In the genomic region with DNA sequence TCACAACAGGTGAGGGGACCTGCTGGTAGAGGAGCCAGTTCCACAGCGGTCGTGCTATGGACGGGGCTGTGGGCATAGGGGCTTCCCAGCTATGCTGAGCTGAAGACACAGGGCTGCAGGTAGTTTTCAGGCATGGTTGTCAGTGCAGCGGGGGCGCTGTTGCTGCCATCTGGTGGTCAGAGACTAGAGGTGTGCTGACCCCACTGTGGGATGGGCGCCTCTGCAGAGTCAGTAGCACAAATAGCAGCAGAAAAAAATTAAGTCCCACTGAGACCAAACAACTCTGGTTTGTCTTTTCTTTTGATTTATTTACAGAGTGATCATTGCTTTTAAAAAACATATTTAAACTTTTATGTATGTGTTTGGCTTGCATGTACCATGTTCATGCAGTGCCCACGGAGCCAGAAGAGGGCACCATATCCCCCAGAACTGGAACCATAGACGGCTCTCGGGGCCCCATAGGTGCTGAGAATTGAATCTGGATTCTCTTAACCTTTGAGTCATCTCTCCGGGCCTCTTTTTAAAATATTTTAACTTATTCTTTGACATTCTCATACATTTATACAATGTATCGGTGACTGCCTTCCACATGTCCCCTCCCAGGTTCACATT, we compare ENCODE assay signal across 8 mouse cellular contexts. TPM values are rescaled to one million over a fixed set of nuclear protein-coding genes. Genes with fewer than 3 reads are reported as not detected.
DNase-seq lines count a peak whose midpoint lies in the region; ATAC-seq and TF ChIP-seq lines count a peak whose summit lies in the region.

No protein-coding gene starts in this region.

- no peaks in the 10 kb centered on the region for H3K9me3 ChIP-seq in MEL (replicated peaks; ENCODE audit: insufficient read depth, low read length)
- no peaks in the 10 kb centered on the region for H3K9me3 ChIP-seq in forebrain, embryonic 14.5 days (replicated peaks; ENCODE audit: control insufficient read depth, low read length)
- no peaks in the 10 kb centered on the region for H3K9me3 ChIP-seq in lung, embryonic 14.5 days (ENCODE audit: low read depth, low read length)

- DNase-seq in MEL (ENCODE audit: low read depth, low spot score), result peak; percentile 87
- DNase-seq in forebrain, embryonic 14.5 days (ENCODE audit: low spot score), result peak; percentile 85
- peak; percentile 54 to 68 for DNase-seq in layer of hippocampus, adult 2 months (ENCODE audit: low spot score in 2 of 2)
- DNase-seq in lung, embryonic 14.5 days, result peak; percentile 87
- peak; percentile 64 for DNase-seq in ovary, postnatal 14 days (ENCODE audit: low spot score)
- peak; percentile 77 for DNase-seq in thymus, postnatal 25 days

- TF ChIP-seq EP300 in MEL (IDR thresholded peaks at IDR 0.05; ENCODE audit: low read depth in 1 of 2, low read length in 2 of 2), result no peak

- no peak overlapping the region for H3K27ac ChIP-seq in MEL (ENCODE audit: control insufficient read depth, low read depth, low read length)
- no peak overlapping the region for H3K27ac ChIP-seq in forebrain, embryonic 14.5 days (ENCODE audit: low read depth, low read length)
- H3K27ac ChIP-seq in layer of hippocampus, adult 2 months, result no peak overlapping the region
- H3K27ac ChIP-seq in lung, embryonic 14.5 days (ENCODE audit: low read depth), result no peak overlapping the region

- peak; percentile 64 for TF ChIP-seq RAD21 in MEL (IDR thresholded peaks at IDR 0.05; ENCODE audit: low read depth, low read length)

- H3K36me3 ChIP-seq in MEL (ENCODE audit: control insufficient read depth in 1 of 2, insufficient read depth in 2 of 2, low read length in 2 of 2), result no peaks in the 10 kb centered on the region
- no peaks in the 10 kb centered on the region for H3K36me3 ChIP-seq in forebrain, embryonic 14.5 days (ENCODE audit: control insufficient read depth, insufficient read depth, low read length)
- peaks cover 22% of the 10 kb centered on the region; the same call in 1 of the 2 replicates for H3K36me3 ChIP-seq in lung, embryonic 14.5 days (ENCODE audit: insufficient read depth)

- WGBS in forebrain, embryonic 14.5 days, result 27% methylated on average over 11 of the region's 11 CpGs
- WGBS in lung, embryonic 14.5 days, result 31% methylated on average over 11 of the region's 11 CpGs

- TF ChIP-seq CTCF in MEL (IDR thresholded peaks at IDR 0.05 in 2 of 3, conservative IDR thresholded peaks at IDR 0.05 in 1 of 3; ENCODE audit: control insufficient read depth in 1 of 3, insufficient read depth in 1 of 3, low read depth in 2 of 3, low read length in 3 of 3, poor library complexity in 1 of 3, severe bottlenecking in 1 of 3), result peak; percentile 86 to 98 (median 88)
- peak; percentile 89 for TF ChIP-seq CTCF in layer of hippocampus, adult 2 months (conservative IDR thresholded peaks at IDR 0.05)
- TF ChIP-seq CTCF in lung, embryonic 14.5 days (IDR thresholded peaks at IDR 0.05; ENCODE audit: low read depth), result peak; percentile 91

- H3K79me2 ChIP-seq in MEL (ENCODE audit: control insufficient read depth, insufficient read depth, low read length, poor library complexity), result no peaks in the 10 kb centered on the region

- H3K9ac ChIP-seq in MEL (ENCODE audit: control insufficient read depth, low read depth, low read length, poor library complexity, severe bottlenecking), result peak overlapping the region; percentile 20; the same call in 1 of the 2 replicates
- 0 out of 2 replicates have a peak overlapping the region, but pooled peaks have one; percentile 13 for H3K9ac ChIP-seq in forebrain, embryonic 14.5 days (ENCODE audit: low read length)
- H3K9ac ChIP-seq in lung, embryonic 14.5 days, result no peak overlapping the region

- H3K4me3 ChIP-seq in MEL (ENCODE audit: control insufficient read depth in 1 of 2, insufficient read depth in 1 of 2, low read depth in 2 of 2, low read length in 2 of 2), result peak overlapping the region in 1 of 2 experiments; percentile 37; a peak in 2 of 4 replicates
- H3K4me3 ChIP-seq in forebrain, embryonic 14.5 days (ENCODE audit: low read depth, low read length), result no peak overlapping the region
- H3K4me3 ChIP-seq in layer of hippocampus, adult 2 months, result no peak overlapping the region
- no peak overlapping the region for H3K4me3 ChIP-seq in lung, embryonic 14.5 days (ENCODE audit: low read depth, low read length)

- peak overlapping the region; percentile 44 for H3K4me2 ChIP-seq in forebrain, embryonic 14.5 days (ENCODE audit: low read length)
- H3K4me2 ChIP-seq in lung, embryonic 14.5 days, result peak overlapping the region; percentile 30; the same call in 1 of the 2 replicates

- H3K4me1 ChIP-seq in MEL (ENCODE audit: control insufficient read depth in 1 of 2, insufficient read depth in 2 of 2, low read length in 2 of 2), result no peaks in the 10 kb centered on the region; a peak in 1 of 4 replicates
- 0 out of 2 replicates have a peak, but pooled peaks cover 2% of the 10 kb centered on the region for H3K4me1 ChIP-seq in forebrain, embryonic 14.5 days (ENCODE audit: control insufficient read depth, insufficient read depth, low read length)
- H3K4me1 ChIP-seq in lung, embryonic 14.5 days (ENCODE audit: insufficient read depth), result no peaks in the 10 kb centered on the region

- peak; percentile 52; the same call in 1 of the 2 replicates for ATAC-seq in cerebellum, adult (ENCODE audit: insufficient number of reproducible peaks, low FRiP score, low TSS enrichment)
- peak; percentile 86 for ATAC-seq in forebrain, embryonic 14.5 days
- peak; percentile 97 for ATAC-seq in hematopoietic stem cell, adult 5-6 weeks (replicated peaks in 1 of 2; ENCODE audit: insufficient read depth in 1 of 2, low FRiP score in 2 of 2, low TSS enrichment in 1 of 2, low read depth in 1 of 2, poor library complexity in 2 of 2, severe bottlenecking in 2 of 2)
- ATAC-seq in lung, embryonic 14.5 days (ENCODE audit: insufficient read depth), result peak; percentile 82

- peaks cover under 1 to 5% of the 10 kb centered on the region in 2 experiments; a peak in 2 of 4 replicates for H3K27me3 ChIP-seq in MEL (ENCODE audit: control insufficient read depth in 1 of 2, insufficient read depth in 2 of 2, low read length in 2 of 2)
- no peaks in the 10 kb centered on the region for H3K27me3 ChIP-seq in forebrain, embryonic 14.5 days (replicated peaks; ENCODE audit: control insufficient read depth, insufficient read depth, low read length)
- H3K27me3 ChIP-seq in lung, embryonic 14.5 days (ENCODE audit: insufficient read depth, low read length), result no peaks in the 10 kb centered on the region

- no peak for TF ChIP-seq POLR2A in MEL (IDR thresholded peaks at IDR 0.05; ENCODE audit: control insufficient read depth in 1 of 2, insufficient read depth in 1 of 2, low read depth in 1 of 2, low read length in 2 of 2, poor library complexity in 1 of 2)

TF ChIP-seq in MEL, 35 proteins besides CTCF, POLR2A, EP300 and RAD21 (continues in another document):
- TF ChIP-seq MAZ (IDR thresholded peaks at IDR 0.05; ENCODE audit: low read depth, low read length), result peak; percentile 67; the same call in 1 of the 2 replicates
- no peak for TF ChIP-seq ZNF384 (IDR thresholded peaks at IDR 0.05; ENCODE audit: low read depth, low read length)
- TF ChIP-seq SIN3A (IDR thresholded peaks at IDR 0.05; ENCODE audit: low read length), result peak; percentile 41; the same call in 1 of the 2 replicates
- TF ChIP-seq TAL1 (IDR thresholded peaks at IDR 0.05; ENCODE audit: low read length), result no peak
- TF ChIP-seq MAX (IDR thresholded peaks at IDR 0.05; ENCODE audit: low read length), result peak; percentile 41; the same call in 1 of the 2 replicates
- no peak for TF ChIP-seq GATA1 (IDR thresholded peaks at IDR 0.05; ENCODE audit: low read depth, low read length)
- TF ChIP-seq JUND (IDR thresholded peaks at IDR 0.05; ENCODE audit: low read depth, low read length), result no peak
- TF ChIP-seq CHD2 (IDR thresholded peaks at IDR 0.05; ENCODE audit: low read length), result no peak
- TF ChIP-seq GABPA (IDR thresholded peaks at IDR 0.05; ENCODE audit: low read depth, low read length), result no peak
- no peak for TF ChIP-seq TBP (IDR thresholded peaks at IDR 0.05; ENCODE audit: low read depth, low read length)
- no peak for TF ChIP-seq CHD1 (IDR thresholded peaks at IDR 0.05; ENCODE audit: low read depth, low read length)

RNA-seq across cellular contexts. Expression of a gene that starts 8.3 kb away (rescaled TPM):
- total RNA-seq in MEL (2012; rRNA removed), result not detected in 2 replicates
- polyA plus RNA-seq in MEL (2012; ENCODE audit: insufficient read depth in 1 of 2, insufficient read length in 2 of 2, low read depth in 1 of 2, low replicate concordance in 2 of 2, missing spikeins in 1 of 2), result under 1 TPM in 1 of 2 experiments, not detected in 1; 0.04 TPM
- 2.5 and 3.8 TPM in 2 replicates for polyA plus RNA-seq in forebrain, embryonic 14.5 days (2014; fragmentation: Nextera tagmentation; extraction: Ambion mirVana)
- total RNA-seq in hematopoietic stem cell, adult 5-6 weeks (2017), result 7.7 and 7.9 TPM in 2 replicates
- total RNA-seq in layer of hippocampus, adult 2 months (2021), result 1 to 10 TPM; 4.9 to 6.7 TPM
- 9.1 and 9.3 TPM in 2 replicates for polyA plus RNA-seq in lung, embryonic 14.5 days (2014; fragmentation: Nextera tagmentation; extraction: Ambion mirVana)

RNA-seq across cellular contexts. Expression of a gene that starts 8.3 kb away (rescaled TPM):
- total RNA-seq in MEL (2012; rRNA removed), result 0.12 TPM in 1 of 2 replicates, not detected in the other
- polyA plus RNA-seq in MEL (2012; ENCODE audit: insufficient read depth in 1 of 2, insufficient read length in 2 of 2, low read depth in 1 of 2, low replicate concordance in 2 of 2, missing spikeins in 1 of 2), result under 1 TPM in 1 of 2 experiments, not detected in 1; 0.25 TPM
- 2.7 TPM in 2 replicates for polyA plus RNA-seq in forebrain, embryonic 14.5 days (2014; fragmentation: Nextera tagmentation; extraction: Ambion mirVana)
- 17.1 and 21.2 TPM in 2 replicates for total RNA-seq in hematopoietic stem cell, adult 5-6 weeks (2017)
- total RNA-seq in layer of hippocampus, adult 2 months (2021), result 1 to 10 TPM; 5.0 to 6.3 TPM
- polyA plus RNA-seq in lung, embryonic 14.5 days (2014; fragmentation: Nextera tagmentation; extraction: Ambion mirVana), result 7.6 and 9.5 TPM in 2 replicates

RNA-seq across cellular contexts. Expression of a gene that starts 29.3 kb away (rescaled TPM):
- 6.6 and 11.6 TPM in 2 replicates for total RNA-seq in MEL (2012; rRNA removed)
- polyA plus RNA-seq in MEL (2012; ENCODE audit: insufficient read depth in 1 of 2, insufficient read length in 2 of 2, low read depth in 1 of 2, low replicate concordance in 2 of 2, missing spikeins in 1 of 2), result 10 to 100 TPM in 1 of 2 experiments, not detected in 1; 10.7 TPM
- polyA plus RNA-seq in forebrain, embryonic 14.5 days (2014; fragmentation: Nextera tagmentation; extraction: Ambion mirVana), result 1.3 and 1.5 TPM in 2 replicates
- total RNA-seq in hematopoietic stem cell, adult 5-6 weeks (2017), result 105 and 116 TPM in 2 replicates
- 1 to 10 TPM; 3.1 to 4.1 TPM for total RNA-seq in layer of hippocampus, adult 2 months (2021)
- 12.5 and 12.7 TPM in 2 replicates for polyA plus RNA-seq in lung, embryonic 14.5 days (2014; fragmentation: Nextera tagmentation; extraction: Ambion mirVana)

RNA-seq across cellular contexts. Expression of a gene that starts 56.1 kb away (rescaled TPM):
- not detected in 2 replicates for total RNA-seq in MEL (2012; rRNA removed)
- polyA plus RNA-seq in MEL (2012; ENCODE audit: insufficient read depth in 1 of 2, insufficient read length in 2 of 2, low read depth in 1 of 2, low replicate concordance in 2 of 2, missing spikeins in 1 of 2), result not detected
- 0.09 and 0.15 TPM in 2 replicates for polyA plus RNA-seq in forebrain, embryonic 14.5 days (2014; fragmentation: Nextera tagmentation; extraction: Ambion mirVana)
- total RNA-seq in hematopoietic stem cell, adult 5-6 weeks (2017), result not detected in 2 replicates
- 1 to 10 TPM in 1 of 2 experiments, under 1 TPM in 1; 0.77 to 1.0 TPM for total RNA-seq in layer of hippocampus, adult 2 months (2021)
- polyA plus RNA-seq in lung, embryonic 14.5 days (2014; fragmentation: Nextera tagmentation; extraction: Ambion mirVana), result not detected in 2 replicates
